Mouse (Mus musculus): ENCODE results near the gene Zfp28.
A peak's percentile ranks its signal among the peaks of the same experiment; 100 is the strongest.

Gene Zfp28

DNA sequence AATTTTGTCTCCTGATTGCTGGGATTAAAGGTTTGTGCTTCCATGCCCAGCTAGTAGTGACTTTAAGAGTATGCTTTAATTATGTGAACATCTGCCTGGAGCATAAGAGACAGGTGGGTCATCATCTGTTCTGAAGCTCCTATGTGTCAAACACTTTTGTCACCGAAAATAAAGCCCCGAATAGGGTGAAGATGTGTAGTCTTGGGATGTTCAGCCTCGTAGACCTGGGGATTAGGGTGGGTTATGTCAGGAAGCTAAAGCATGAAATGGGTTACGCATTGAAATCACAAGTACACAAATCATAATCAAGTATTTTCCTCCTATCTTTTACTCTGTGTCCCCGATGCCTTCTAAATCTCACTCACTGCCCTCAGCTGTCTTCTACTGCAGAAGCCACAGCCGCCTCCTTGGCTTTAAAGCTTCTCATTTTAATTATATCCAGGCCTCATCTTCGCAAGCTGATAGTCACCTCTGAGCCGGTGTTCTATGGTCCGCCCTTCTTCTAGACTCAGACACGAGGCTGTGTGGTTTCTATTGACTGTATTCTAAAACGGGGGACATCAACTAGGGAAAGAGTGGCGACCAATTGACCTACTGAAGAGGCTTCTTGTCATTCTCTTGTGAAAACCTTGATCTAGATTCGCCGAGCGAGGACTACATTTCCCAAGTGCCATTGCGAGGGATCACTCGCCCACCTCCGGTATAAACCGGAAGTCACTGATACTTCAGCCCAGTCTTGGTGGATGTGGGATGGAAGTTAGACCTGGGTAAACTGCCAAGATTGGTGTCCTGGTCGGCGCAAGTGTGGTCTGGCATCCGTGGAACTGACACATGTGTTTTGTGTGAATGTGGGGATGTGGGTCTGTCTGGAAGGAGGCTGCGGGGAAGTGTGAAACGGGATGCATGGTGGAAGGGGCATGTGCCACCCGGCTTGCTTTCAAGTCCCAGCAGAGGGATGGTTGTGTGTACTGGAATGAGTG lies 15.2 kb downstream of the Zfp28 start, which contains the start of gene Smim17:
Gene Smim17, plus strand, starts transcription at position 720 of the 980 bp plus-strand sequence.
- DNase-seq (ENCODE audit: low spot score in 2 of 2), result peak; percentile 74 to 85

DNA sequence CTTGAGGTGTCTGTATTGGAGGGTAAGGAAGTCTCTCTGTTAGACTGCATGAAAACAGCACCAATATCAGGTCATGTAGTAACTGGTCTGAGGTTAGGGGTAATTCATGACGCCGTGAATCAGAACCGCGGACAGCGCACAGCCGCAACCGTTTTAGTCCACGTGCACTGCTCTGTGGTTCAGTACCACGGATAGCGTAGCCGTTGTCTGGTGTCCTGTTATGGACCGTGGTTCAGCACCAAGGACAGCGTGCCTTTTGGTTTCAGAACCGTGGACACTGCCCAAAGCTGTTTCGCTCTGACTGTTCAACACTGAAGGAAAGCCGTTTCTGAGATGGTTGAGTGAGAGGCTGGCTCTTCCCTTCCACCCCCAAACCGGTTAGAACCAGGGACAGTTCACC lies 26.9 kb downstream of the Zfp28 start, which contains the start of gene Gm20715:
Gene Gm20715, plus strand, starts transcription at position 235 of the 400 bp plus-strand sequence.
- DNase-seq (ENCODE audit: low spot score in 2 of 2), result peak; percentile 82 to 87

DNA sequence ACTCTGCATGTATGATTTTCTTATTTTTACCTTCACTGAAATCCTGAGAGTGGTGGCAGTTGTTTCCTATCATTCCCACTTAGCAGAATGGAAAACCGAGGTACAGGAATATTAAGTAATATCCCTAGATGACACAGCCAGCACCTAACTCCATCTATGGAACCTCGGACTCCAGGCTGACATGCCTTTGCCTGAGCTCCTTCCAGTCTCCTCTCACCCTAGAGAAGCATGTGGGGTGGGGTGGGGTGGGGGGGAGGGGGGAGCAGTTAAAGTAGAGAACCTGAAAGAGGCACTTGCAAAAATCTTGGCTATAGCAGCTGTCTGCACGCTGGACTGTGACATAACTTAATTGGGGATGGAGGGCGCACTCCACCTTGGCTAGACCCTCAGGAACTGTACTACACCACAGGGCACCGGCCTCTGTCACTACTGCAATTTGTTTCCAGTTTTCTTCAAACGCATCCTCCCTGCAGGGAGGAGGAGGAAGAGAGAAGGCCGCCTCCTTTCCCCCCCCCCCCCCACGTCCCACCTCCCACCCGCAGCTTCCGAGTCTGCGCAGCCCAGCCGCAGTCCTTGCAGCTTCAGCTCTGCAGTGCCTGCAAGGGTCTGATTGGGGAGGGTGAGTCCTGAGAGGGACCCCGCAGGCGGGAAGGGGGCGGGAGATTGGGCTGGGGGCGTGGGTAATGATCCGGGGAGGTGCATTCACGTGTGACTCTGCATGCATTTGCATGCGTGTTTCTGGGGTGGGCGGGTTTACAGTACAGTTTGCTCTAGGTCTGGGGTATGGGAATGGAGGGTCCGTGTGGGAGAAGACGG lies 31.7 kb downstream of the Zfp28 start:
- DNase-seq (ENCODE audit: low spot score in 2 of 2), result peak; percentile 82 to 83

DNA sequence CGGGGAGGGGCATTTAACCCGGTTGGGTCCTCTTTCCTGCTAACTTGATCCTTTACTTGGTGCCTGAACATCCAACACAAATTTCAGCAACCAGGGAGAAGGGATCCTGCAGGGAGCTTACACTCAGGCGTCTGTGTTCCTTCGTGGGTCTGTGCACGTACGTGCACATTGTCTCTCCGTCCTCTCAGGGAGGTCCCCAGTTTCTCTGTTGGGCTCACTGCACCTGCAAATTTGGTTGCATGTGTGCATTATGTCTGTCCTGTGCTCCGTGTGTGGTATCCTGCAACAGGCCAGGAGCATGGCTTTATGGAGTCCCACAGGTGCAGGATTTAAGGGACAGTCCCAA lies 32.3 kb downstream of the Zfp28 start:
- no peak for DNase-seq (ENCODE audit: low spot score in 2 of 2)

GRCm38 (mm10) chr7:6419894-6420293 lies 36.8 kb downstream of the Zfp28 start:
- no peak for DNase-seq (ENCODE audit: low spot score in 2 of 2)

- no peak for DNase-seq (ENCODE audit: low spot score in 2 of 2)
Observed at GRCm38 (mm10) chr7:6429381-6429780, 46.3 kb downstream of the Zfp28 start.

GRCm38 (mm10) chr7:6430342-6430741 lies 47.2 kb downstream of the Zfp28 start:
- DNase-seq (ENCODE audit: low spot score in 2 of 2), result no peak

DNA sequence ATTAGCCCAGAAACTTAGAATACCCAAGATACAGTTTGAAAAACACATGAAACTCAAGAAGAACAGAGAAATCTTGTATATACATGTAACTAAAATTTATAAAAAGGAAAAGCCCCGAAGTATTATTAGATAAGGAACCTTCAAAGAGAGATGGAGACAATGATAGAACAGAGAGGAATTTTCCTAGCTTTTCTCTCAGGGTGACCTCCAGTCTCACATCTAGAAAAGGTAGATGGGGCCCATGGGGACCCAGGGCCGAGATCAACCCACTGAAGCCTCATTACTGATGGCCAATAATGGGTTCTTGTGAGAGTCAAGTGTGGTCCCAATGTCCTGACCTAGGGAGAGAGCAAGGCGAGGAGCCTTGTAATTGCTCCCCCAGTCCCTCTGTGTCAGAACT lies 55.3 kb downstream of the Zfp28 start, which contains the start of gene Olfr1344:
Gene Olfr1344, plus strand, starts transcription at position 301 of the 400 bp plus-strand sequence.
- DNase-seq (ENCODE audit: low spot score in 2 of 2), result no peak

DNA sequence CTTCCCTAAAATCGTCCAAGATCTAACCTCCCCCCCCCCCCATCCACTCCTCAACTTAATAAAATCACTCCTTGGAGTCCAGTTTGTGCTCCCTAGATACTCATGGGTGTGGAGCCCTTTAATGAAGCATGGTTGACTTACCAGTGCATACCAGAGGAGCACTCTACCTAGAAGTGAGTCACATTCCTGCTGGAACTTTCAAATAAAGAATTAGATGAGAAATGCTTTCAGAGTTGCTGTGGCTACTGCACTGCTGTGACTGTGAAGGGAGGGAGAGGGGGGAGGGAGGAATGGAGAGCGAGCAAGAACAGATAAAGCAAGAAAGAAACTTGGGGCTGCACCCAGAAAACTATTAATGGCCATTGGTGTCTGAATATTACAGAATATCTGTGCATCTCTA lies 58.1 kb downstream of the Zfp28 start:
- DNase-seq (ENCODE audit: low spot score in 2 of 2), result no peak
